Mouse (Mus musculus): ENCODE data around the gene Sox5.

Sox5 gene

GRCm38 (mm10) chr6:144716376-144716775 lies 65.4 kb downstream of the Sox5 start:
- in situ Hi-C loops (cut with MboI, MseI): no loop called here

DNA sequence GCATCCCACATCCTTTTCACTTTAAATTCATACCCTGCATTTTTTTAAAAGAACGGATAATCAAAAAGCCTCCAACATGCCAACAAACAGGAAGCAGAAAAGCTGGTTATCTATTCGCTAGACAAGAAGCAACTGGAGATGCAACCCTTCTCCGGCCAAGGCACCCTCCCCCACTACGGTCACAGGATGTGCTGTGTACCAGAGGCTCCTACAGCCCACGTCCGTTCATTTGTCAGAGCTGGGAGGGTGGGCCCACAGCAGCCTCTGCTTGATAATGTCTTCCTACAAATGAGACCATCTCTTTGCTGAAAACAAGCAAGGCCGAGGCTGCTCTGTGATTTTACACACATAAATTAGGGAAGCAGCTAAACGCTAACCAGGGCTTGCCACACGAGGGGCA lies 69.9 kb downstream of the Sox5 start:
- in situ Hi-C loops (cut with MboI, MseI): no loop called here

DNA sequence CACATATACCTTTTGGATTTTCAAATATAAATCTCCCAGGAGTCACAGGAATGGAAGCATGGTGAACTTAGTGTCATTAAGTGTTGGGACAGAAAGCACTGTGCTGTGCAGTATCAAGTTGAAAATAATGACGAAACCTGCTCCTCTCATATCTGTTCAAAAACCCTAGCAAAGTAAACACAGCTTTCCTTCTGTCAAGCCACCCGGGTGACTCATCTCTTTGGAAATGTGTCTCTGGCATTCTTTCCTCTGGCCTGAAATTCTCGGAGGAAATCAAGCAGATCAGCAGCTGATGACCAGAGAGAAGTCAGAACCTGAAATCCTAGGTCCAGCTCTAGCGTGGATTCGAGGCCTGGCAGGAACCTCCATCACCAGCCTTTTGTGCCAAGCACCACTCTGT lies 71.0 kb downstream of the Sox5 start:
- in situ Hi-C loops (cut with MboI, MseI): no loop called here

DNA sequence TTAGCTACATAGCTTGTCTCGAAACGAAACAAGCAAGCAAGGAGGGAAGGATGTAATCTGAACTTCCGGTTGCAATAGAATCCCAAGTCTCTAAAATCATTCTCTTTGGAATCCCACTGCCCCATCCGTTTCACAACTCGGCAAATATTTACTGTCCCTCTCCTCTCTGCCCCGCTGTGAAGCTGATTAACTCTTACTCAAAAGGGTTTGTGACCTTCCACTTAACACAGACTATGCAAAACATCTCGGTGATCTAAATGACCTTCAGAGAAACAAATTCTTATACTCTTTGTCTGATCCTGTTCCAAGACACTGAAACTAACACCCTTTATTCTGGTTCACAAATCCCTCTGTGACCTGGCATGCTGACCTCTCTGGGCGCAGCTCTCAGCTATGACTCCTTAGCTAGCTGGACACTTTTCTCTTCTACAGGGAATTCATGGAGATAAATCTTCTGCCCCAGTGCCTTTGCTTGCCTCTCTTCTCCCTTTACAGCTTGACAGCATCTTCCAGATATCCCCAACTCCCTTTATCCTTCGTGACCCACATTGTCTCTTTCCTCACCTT lies 72.1 kb downstream of the Sox5 start:
- in situ Hi-C loops (cut with MboI, MseI): no loop called here

- in situ Hi-C loops (cut with MboI, MseI): no loop called here
These were observed 73.4 kb downstream of the Sox5 start for GRCm38 (mm10) chr6:144708410-144708809.

GRCm38 (mm10) chr6:144707976-144708375 lies 73.8 kb downstream of the Sox5 start:
- in situ Hi-C loops (cut with MboI, MseI): no loop called here

GRCm38 (mm10) chr6:144704962-144705361 lies 76.8 kb downstream of the Sox5 start:
- in situ Hi-C loops (cut with MboI, MseI): no loop called here

DNA sequence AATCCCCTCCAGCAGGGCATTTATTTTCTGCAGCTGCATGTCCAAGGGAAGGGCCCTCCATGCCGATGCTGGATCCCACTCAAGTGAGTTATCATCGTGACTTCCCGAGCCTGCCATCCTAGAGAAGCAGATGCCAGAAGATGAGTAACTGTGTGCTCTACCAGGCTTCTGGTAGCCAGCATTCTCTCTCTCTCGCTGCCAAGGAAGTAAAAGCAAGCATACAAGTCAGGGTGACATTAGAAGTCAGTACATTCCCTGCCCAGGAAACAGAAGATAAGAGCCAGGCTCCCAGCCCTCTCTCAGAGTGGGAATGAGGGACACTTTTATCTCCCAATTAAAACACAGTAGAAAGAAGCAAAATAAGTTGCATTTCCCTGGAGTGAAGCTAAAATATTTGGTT lies 86.1 kb downstream of the Sox5 start:
- in situ Hi-C loops (cut with MboI, MseI): no loop called here

GRCm38 (mm10) chr6:144693211-144693899 lies 88.4 kb downstream of the Sox5 start:
- in situ Hi-C loops (cut with MboI, MseI): no loop called here

DNA sequence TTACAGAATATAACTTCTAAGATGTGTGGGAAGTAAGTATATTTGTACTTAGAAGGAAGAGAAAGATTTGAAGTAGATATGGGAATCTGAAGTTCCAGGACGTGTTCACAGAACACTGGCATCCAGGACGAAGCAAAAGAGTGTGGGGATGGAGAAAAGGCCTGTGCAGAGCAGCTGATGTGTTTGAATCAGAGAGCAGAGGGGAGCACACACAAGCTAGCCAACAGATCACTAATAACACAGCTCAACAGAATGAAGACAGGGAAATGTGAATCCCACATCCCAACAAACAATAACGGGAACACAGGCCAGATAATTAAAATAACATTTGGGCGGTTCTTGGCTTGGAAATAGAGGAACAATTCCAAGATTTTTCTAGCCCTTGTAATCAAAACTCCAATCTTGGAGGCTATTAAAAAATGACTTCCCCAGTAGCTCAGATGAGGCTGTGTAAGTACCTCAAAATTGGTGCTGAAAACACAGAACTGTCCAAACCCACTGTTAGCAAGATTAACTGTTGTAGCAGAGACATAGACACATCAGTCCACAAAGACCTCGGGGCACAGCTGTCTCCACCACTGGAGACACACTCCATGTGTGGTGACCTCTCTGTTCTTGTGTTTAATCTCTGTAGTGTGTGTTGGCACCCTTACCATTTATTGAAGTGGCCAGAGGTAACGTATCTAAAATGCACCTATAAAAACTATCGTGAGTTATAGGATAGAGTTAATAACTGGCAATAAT lies 90.3 kb downstream of the Sox5 start:
- in situ Hi-C loops (cut with MboI, MseI): no loop called here

- in situ Hi-C loops (cut with MboI, MseI): no loop called here
These were observed 92.7 kb downstream of the Sox5 start for GRCm38 (mm10) chr6:144689076-144689475.

- in situ Hi-C loops (cut with MboI, MseI): no loop called here
These were observed 94.1 kb downstream of the Sox5 start for GRCm38 (mm10) chr6:144687681-144688080.

GRCm38 (mm10) chr6:144681045-144681789 lies 100.6 kb downstream of the Sox5 start:
- in situ Hi-C loops (cut with MboI, MseI): no loop called here

GRCm38 (mm10) chr6:144677491-144678133 lies 104.2 kb downstream of the Sox5 start:
- in situ Hi-C loops (cut with MboI, MseI): no loop called here

- in situ Hi-C loops (cut with MboI, MseI): no loop called here
These were observed 106.7 kb downstream of the Sox5 start for GRCm38 (mm10) chr6:144675111-144675510.

- in situ Hi-C loops (cut with MboI, MseI): no loop called here
These were observed 107.9 kb downstream of the Sox5 start for GRCm38 (mm10) chr6:144673906-144674305.

GRCm38 (mm10) chr6:144670433-144671167 lies 111.2 kb downstream of the Sox5 start:
- in situ Hi-C loops (cut with MboI, MseI): no loop called here

GRCm38 (mm10) chr6:144666617-144667016 lies 115.2 kb downstream of the Sox5 start:
- in situ Hi-C loops (cut with MboI, MseI): no loop called here

DNA sequence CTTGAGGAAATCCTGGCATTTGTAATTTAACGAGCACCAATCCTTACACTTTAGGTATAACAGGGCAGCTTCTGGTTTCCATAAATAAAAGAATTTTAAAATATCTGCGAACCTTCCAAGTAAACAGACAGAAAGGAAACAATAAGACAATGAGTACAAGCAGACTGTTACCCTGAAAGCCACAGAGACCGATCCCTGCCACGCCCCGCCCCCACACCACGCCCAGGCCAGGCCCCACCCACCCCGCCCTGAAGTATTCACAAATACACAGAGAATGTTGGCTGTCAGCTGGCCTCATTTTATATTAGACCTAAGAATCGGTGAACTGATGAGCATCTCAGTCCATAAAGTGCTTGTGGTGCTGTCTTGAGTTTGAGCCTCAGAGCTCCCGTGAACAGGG lies 117.0 kb downstream of the Sox5 start:
- in situ Hi-C loops (cut with MboI, MseI): no loop called here

- in situ Hi-C loops (cut with MboI, MseI): no loop called here
These were observed 118.2 kb downstream of the Sox5 start for GRCm38 (mm10) chr6:144663516-144664074.

Data from T-helper 2 cell (primary cell).